Mouse (Mus musculus) olfactory bulb, adult 2 months (tissue): ENCODE results near the gene Psmb7. TPM values are rescaled to one million over a fixed set of nuclear protein-coding genes. Genes with fewer than 3 reads are reported as not detected.

Experiments used
- H3K27ac ChIP-seq: fragments of 200-500 bp; 2 replicates; pipeline ENCODE4 v1.5.1; 2012; ENCODE audit warnings: low read depth, low read length; ENCODE audit not compliant: insufficient read depth
- H3K4me1 ChIP-seq: fragments of 200-500 bp; 2 replicates; pipeline ENCODE4 v1.6.1; 2012; ENCODE audit warnings: low read length; ENCODE audit not compliant: control insufficient read depth, insufficient read depth
- H3K4me3 ChIP-seq: fragments of 200-500 bp; 2 replicates; pipeline ENCODE4 v1.5.1; 2012; ENCODE audit warnings: mild to moderate bottlenecking, low read depth, low read length, moderate library complexity; ENCODE audit not compliant: insufficient read depth
- CTCF ChIP-seq: fragments of 200-500 bp; IDR thresholded peaks from 2 replicates; pipeline ENCODE4 v1.5.1; 2012; ENCODE audit warnings: low read depth, mild to moderate bottlenecking, low read length, moderate library complexity; ENCODE audit not compliant: insufficient read depth
- POLR2A ChIP-seq: fragments of 200-500 bp; IDR thresholded peaks from 2 replicates; pipeline ENCODE4 v1.6.1; 2012; ENCODE audit warnings: mild to moderate bottlenecking, low read depth, low read length, moderate library complexity; ENCODE audit not compliant: insufficient read depth
- WGBS: fragments of 180-500 bp; shearing (Covaris S2); methylation state at CpG from one replicate; pipeline ENCODE4 v1.1.7; 2018; 5-methylcytosine and 5-hydroxymethylcytosine counted together
- polyA plus RNA-seq: library from polyadenylated mRNA; stranded (reverse); fragments of >200 nt; gene quantifications from 2 replicates; pipeline ENCODE4 v1.2.4, GENCODE M21; 2012; ENCODE audit warnings: low replicate concordance; ENCODE audit not compliant: missing spikeins, insufficient read depth, insufficient read length

Gene Psmb7
- polyA plus RNA-seq, 1 experiment, result not detected

DNA sequence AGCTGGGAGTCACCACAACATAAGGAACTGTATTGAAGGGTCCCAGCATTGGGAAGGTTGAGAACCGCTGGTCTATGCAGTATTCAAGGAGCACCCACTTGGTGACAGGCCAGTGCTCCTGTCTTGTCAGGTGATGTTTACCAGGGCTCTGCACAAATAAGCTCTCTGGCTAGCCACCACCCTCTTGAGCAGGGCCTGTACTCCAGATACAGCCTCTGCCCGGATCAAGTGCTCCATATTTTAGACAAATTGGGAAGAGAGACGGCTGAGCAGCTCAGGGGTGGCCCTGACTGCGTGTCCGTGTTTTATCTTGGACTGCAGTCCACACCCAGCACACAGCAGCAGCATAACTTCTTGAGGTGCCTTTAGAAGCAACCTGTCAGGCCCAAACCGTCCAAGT, 57.2 kb downstream of the Psmb7 start:
- 75% methylated on average over 6 of the region's 6 CpGs for WGBS
- H3K27ac ChIP-seq, result no peak overlapping the region
- no peak for TF ChIP-seq POLR2A
- no peak for TF ChIP-seq CTCF
- H3K4me1 ChIP-seq, result peaks cover 4% of the 10 kb centered on the region; the same call in 1 of the 2 replicates
- no peak overlapping the region for H3K4me3 ChIP-seq

DNA sequence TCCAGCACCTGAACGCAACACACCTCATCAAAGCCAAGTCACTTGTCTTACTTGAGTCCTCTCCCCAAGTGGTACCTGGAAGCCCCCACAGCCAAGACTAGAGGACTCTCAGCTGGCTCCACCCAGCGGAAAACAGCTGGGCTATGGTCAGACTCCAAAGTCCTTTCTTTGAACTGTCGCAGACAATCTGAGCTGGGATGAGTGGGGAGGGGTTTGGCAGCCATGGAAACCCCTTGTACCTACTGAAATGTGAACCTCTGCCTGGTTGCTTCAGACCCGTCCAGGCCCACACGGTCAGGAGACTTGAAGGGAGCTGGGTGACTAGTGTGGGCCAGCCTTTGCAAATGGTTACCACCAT, 58.5 kb downstream of the Psmb7 start:
- TF ChIP-seq CTCF (no peak), POLR2A (no peak)
- Histone ChIP-seq H3K4me3 (no peak overlapping the region), H3K27ac (no peak overlapping the region), H3K4me1 (peaks cover 4% of the 10 kb centered on the region; the same call in 1 of the 2 replicates)
- 69% methylated on average over 5 of the region's 5 CpGs for WGBS

DNA sequence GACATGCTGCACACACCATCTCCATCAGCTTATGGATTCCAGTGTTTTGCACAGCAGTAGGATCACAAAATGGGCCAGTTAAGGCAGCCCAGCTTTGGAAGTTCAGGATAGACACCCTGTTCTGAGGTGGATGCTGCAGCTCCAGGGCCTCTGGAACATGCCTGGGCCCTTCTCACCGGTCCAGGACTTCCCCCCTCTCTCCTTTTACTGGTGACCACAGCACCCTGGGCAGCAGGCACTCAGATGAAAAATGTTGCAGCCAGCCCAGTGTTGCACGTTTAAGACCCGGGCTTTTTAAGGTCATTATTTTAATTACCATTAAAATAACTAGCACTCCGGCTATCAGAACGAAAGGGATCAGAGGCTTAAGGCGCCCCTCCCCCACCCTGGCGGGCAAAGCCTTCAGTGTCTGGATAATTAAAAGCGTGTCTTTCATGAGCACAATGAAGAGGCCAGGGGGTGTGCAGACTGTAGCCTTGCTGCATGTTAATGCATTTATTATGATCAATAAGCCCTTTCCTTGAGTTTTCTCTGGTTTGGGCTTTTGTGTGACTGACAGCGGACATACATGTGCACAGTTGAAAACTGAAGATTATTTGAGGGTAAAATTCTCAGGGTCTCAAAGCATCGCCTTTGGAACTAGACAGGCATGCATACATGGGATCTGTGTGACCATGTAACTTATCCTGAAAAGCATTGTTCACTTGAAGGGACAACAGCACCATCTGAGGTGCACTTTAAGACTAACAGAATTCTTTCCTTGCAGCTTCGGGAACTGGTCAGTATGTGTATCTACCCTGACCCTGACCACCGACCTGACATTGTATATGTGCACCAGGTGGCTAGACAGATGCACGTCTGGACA, 59.1 kb downstream of the Psmb7 start:
- no peak overlapping the region for H3K27ac ChIP-seq
- TF ChIP-seq POLR2A, result no peak
- 39% methylated on average over 13 of the region's 13 CpGs for WGBS

DNA sequence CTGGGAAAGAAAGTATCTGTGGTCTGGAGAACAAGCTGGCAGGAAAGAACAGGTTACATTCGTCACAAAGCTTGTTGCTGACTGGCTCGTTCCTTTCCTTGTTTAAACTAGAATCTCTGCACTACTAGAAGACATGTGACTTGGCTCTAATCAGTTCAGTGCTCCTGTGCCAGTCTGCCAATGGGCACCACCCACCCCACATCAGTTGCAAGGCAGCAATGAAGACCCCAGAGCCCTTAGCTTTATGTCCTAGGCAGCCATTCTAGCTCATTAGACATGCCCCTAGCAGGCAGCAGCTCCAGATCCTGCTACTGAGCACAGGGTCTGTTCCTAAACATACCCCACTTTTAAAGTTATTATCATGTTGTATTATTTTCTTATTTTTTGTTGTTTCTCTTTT, 59.9 kb downstream of the Psmb7 start:
- H3K27ac ChIP-seq, result no peak overlapping the region
- TF ChIP-seq POLR2A (no peak), CTCF (no peak)
- 70% methylated on average over 2 of the region's 2 CpGs for WGBS
- H3K4me3 ChIP-seq, result no peak overlapping the region
- peaks cover 4% of the 10 kb centered on the region; the same call in 1 of the 2 replicates for H3K4me1 ChIP-seq

More for the DNA sequence above, 59.1 kb downstream of the Psmb7 start:
- H3K4me3 ChIP-seq, result no peak overlapping the region
- peaks cover 4% of the 10 kb centered on the region; the same call in 1 of the 2 replicates for H3K4me1 ChIP-seq

DNA sequence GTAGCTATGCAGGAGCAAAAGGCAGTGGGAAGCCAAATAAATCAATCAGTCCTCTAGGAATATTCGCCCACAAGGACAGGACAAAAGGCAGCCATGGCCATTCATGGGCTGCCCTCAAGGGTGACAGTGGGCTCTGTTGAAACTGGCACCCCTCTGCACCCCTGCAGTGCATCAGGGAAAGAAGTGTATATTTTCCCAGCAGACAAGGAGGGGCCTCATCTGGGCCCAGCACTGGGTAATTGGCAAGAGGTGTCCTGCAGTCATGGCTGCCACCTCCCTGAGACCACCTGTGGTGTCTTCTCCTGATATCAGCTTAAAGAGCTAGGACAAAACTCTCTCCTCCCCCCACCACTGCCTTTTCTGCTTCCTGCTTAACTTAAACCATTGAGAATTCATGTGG, 64.4 kb downstream of the Psmb7 start:
- peaks cover 6% of the 10 kb centered on the region; the same call in 1 of the 2 replicates for H3K4me1 ChIP-seq
- no peak overlapping the region for H3K27ac ChIP-seq
- no peak overlapping the region for H3K4me3 ChIP-seq
- TF ChIP-seq POLR2A (no peak), CTCF (no peak)
- 67% methylated on average over 1 of the region's 1 CpGs for WGBS

DNA sequence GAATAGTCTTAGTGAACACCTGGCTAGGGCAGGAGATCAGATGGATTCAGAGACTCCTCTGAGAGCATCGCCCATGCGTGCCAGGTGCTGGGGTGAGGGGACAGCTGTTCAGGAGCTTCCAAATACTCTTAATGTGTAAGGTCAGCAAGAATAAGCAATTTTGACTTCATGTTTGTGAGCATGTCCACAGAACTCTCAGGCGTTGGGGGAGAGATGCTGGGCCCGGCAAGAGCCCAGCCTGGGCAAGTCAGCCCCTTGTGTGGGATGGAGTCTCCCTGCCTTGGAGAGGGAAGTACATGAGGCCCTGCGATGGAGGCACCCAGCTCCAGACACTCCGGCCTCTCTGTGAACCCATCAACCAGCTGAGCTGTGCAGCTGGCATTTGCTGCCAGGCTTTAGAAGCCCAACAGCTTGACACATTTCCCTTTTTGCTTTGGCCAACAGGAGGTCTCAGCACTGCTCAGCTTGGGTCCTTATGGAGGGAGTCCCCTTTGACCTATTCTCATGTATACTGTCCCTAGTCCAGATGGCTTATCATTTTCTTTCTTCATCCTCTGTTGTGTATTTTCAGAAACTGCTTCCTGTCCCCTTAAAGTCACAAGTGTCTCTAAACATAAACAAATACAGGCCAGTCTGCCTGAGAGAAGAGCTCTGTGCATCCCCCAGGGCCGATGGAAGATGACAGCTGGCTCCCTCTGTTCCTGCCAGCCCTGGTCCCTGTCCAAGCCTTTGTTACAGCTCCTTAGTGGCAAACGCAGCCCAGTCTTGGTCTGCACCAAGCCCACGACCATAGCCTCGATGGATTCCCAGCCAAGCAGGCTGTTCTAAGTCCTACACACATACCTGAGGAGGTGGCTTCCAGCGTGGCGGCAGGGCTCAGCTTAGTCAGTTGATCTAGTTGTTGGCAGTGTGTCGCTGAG, 65.0 kb downstream of the Psmb7 start:
- no peak overlapping the region for H3K4me3 ChIP-seq
- H3K27ac ChIP-seq, result no peak overlapping the region
- 71% methylated on average over 13 of the region's 13 CpGs for WGBS
- H3K4me1 ChIP-seq, result peaks cover 5% of the 10 kb centered on the region; the same call in 1 of the 2 replicates
- no peak for TF ChIP-seq POLR2A
- TF ChIP-seq CTCF, result no peak

DNA sequence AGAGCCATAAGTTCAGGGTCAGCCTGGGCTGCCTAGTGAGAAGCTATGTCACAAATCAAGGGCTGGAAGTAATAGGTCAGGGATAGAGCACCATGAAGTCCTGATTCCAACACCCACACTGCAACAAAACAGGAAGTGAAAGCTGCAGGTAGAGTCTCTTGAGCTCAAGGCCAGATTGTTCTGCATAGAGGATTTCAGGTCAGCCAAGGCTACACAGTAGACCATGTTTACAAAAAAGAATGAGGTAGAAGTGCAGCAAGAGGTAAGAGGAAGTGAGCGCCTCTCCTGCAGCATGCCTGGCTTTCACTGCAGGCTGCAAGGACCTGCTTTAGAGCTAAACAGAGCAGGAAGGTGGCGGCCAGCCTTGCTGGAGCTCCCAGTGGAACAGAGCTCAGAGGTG, 69.2 kb downstream of the Psmb7 start:
- TF ChIP-seq POLR2A (no peak), CTCF (no peak)
- H3K27ac ChIP-seq, result no peak overlapping the region
- peaks cover 11% of the 10 kb centered on the region for H3K4me1 ChIP-seq
- H3K4me3 ChIP-seq, result no peak overlapping the region
- 98% methylated on average over 2 of the region's 2 CpGs for WGBS

DNA sequence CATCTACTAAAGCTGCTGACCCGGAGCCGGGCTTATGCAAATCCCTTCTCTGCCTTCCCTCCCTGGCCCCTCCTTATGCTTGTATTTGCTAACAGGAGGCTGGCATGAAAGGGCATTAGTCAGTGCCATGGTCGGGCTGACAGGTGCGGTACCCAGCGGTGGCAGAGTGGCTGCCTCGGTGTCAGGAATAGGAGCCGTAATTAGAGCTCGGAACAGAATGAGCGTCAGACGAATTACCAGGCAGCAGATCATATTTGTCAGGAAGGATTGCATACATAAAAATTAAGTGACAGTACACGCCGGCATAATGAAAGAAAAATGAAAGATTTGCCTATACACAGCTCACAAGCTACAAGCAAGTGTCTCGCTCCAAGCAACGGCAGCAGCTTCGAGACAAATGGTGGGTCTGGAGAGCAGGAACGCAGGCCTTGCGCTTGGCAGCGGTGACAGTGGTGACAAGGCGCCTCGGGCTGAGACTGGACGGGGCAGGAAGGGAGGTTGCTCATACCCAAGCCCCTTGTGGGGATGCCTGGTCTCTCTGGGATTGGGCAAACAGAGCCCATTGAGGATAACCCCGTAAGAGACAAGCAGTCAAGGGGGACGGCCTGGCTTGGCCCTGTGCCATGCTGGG, 71.8 kb downstream of the Psmb7 start:
- no peak overlapping the region for H3K27ac ChIP-seq
- no peak for TF ChIP-seq CTCF
- no peak for TF ChIP-seq POLR2A
- WGBS, result 74% methylated on average over 23 of the region's 23 CpGs

More for the DNA sequence above, 71.8 kb downstream of the Psmb7 start:
- H3K4me3 ChIP-seq, result no peak overlapping the region
- peaks cover 6% of the 10 kb centered on the region for H3K4me1 ChIP-seq
